12 mouse cellular contexts compared by ENCODE assay signal in genomic region chr2:138406703-138407102, GRCm38 (mm10).
DNase-seq lines count a peak whose midpoint lies in the region; ATAC-seq and TF ChIP-seq lines count a peak whose summit lies in the region.
"Had no signal": no experiment of that assay in that cellular context is flagged by ENCODE, and none has a peak within 500 bp of the region (broad histone marks: within the 10 kb centered on the region; RNA-seq: fewer than 3 reads in every experiment).

No protein-coding gene starts in this region.

- H3K4me1 ChIP-seq in hindbrain, embryonic 13.5 days (replicated peaks): peaks cover 11% of the 10 kb centered on the region
- H3K4me1 ChIP-seq in midbrain, postnatal 0 days (ENCODE audit: insufficient read depth, low read length): no peaks in the 10 kb centered on the region
- H3K4me1 ChIP-seq: intestine, embryonic 15.5 days; limb, embryonic 15.5 days had no signal

- H3K4me3 ChIP-seq in hindbrain, embryonic 13.5 days: no peak overlapping the region
- no peak overlapping the region for H3K4me3 ChIP-seq in midbrain, postnatal 0 days (ENCODE audit: low read depth, low read length)
- no peak overlapping the region for H3K4me3 ChIP-seq in gastrocnemius, adult 2 months
- H3K4me3 ChIP-seq: intestine, embryonic 15.5 days; left cerebral cortex, adult 2 months; limb, embryonic 15.5 days had no signal

- H3K4me2 ChIP-seq in hindbrain, embryonic 13.5 days: no peak overlapping the region
- H3K4me2 ChIP-seq in midbrain, postnatal 0 days (ENCODE audit: low read depth, low read length, poor library complexity, severe bottlenecking): no peak overlapping the region
- H3K4me2 ChIP-seq: intestine, embryonic 15.5 days; limb, embryonic 15.5 days had no signal

- no peak overlapping the region for H3K9ac ChIP-seq in hindbrain, embryonic 13.5 days
- no peak overlapping the region for H3K9ac ChIP-seq in midbrain, postnatal 0 days (replicated peaks; ENCODE audit: low read length, poor library complexity, severe bottlenecking)
- H3K9ac ChIP-seq: intestine, embryonic 15.5 days; limb, embryonic 15.5 days had no signal

- peak; percentile 35 for DNase-seq in embryo, embryonic 10.5 days (ENCODE audit: low spot score)
- no peak for DNase-seq in embryo, embryonic 10 days (ENCODE audit: low spot score)
- DNase-seq in brain, adult 2 months (ENCODE audit: low read depth, low spot score): peak; percentile 35
- DNase-seq in midbrain, postnatal 0 days (ENCODE audit: low spot score): peak; percentile 27
- DNase-seq in gastrocnemius, adult 2 months: no peak
- no peak for DNase-seq in left cerebral cortex, adult 11 months (ENCODE audit: low spot score)
- no peak for DNase-seq in gastrocnemius, postnatal 36 days

- no peaks in the 10 kb centered on the region for H3K27me3 ChIP-seq in hindbrain, embryonic 13.5 days
- H3K27me3 ChIP-seq in midbrain, postnatal 0 days (ENCODE audit: insufficient read depth, low read length): no peaks in the 10 kb centered on the region
- H3K27me3 ChIP-seq: intestine, embryonic 15.5 days; limb, embryonic 15.5 days had no signal

- intact Hi-C loops in gastrocnemius, adult 2 months (cut with DNase I): no loop called here
- intact Hi-C loops in gastrocnemius, postnatal 36 days (cut with DNase I): no loop called here

- peak; percentile 53 for ATAC-seq in hindbrain, embryonic 13.5 days (ENCODE audit: low FRiP score)
- ATAC-seq in midbrain, postnatal 0 days (ENCODE audit: low FRiP score): peak; percentile 55; the same call in 1 of the 2 replicates
- ATAC-seq: intestine, embryonic 15.5 days; Patski had no signal

- H3K36me3 ChIP-seq in hindbrain, embryonic 13.5 days: no peaks in the 10 kb centered on the region
- no peaks in the 10 kb centered on the region for H3K36me3 ChIP-seq in midbrain, postnatal 0 days (ENCODE audit: insufficient read depth, low read length)
- H3K36me3 ChIP-seq: intestine, embryonic 15.5 days; limb, embryonic 15.5 days had no signal

- TF ChIP-seq CTCF in midbrain, postnatal 0 days (IDR thresholded peaks at IDR 0.05): no peak
- TF ChIP-seq CTCF in gastrocnemius, adult 2 months (IDR thresholded peaks at IDR 0.05): no peak

- peak overlapping the region; percentile 44 for H3K27ac ChIP-seq in hindbrain, embryonic 13.5 days
- no peak overlapping the region for H3K27ac ChIP-seq in midbrain, postnatal 0 days (ENCODE audit: low read depth, low read length)
- no peak overlapping the region for H3K27ac ChIP-seq in gastrocnemius, adult 2 months
- H3K27ac ChIP-seq: intestine, embryonic 15.5 days; limb, embryonic 15.5 days had no signal

- no peaks in the 10 kb centered on the region for H3K9me3 ChIP-seq in hindbrain, embryonic 13.5 days
- no peaks in the 10 kb centered on the region for H3K9me3 ChIP-seq in midbrain, postnatal 0 days (ENCODE audit: low read length)
- H3K9me3 ChIP-seq: intestine, embryonic 15.5 days; limb, embryonic 15.5 days had no signal

Comparison
In these comparisons a context has a peak if more than half of its experiments do, and no peak if none do; other contexts are left out.
1. DNase-seq: peak in embryo, embryonic 10.5 days (single experiment), brain, adult 2 months (single experiment) and midbrain, postnatal 0 days (single experiment); none in embryo, embryonic 10 days (single experiment), gastrocnemius, adult 2 months (single experiment), left cerebral cortex, adult 11 months (single experiment) and gastrocnemius, postnatal 36 days (0 of 2).